Mouse (Mus musculus) forebrain, embryonic 12.5 days (tissue): ENCODE results near the gene Trpm6. TPM values are rescaled to one million over a fixed set of nuclear protein-coding genes. Genes with fewer than 3 reads are reported as not detected.

Source experiments
- ATAC-seq: fragments of 200-750 bp; cut with Nextera tagmentation; 2 replicates; pipeline ENCODE4 v1.8.0; 2017; ENCODE audit warnings: moderate TSS enrichment; ENCODE audit not compliant: low FRiP score
- H3K27ac ChIP-seq: fragments of 300-500 bp; sonication (generic); 2 replicates; pipeline ENCODE4 v1.5.1; 2016; ENCODE audit warnings: mild to moderate bottlenecking
- H3K27me3 ChIP-seq: fragments of 300-500 bp; sonication (generic); 2 replicates; pipeline ENCODE4 v1.6.1; 2016; ENCODE audit warnings: mild to moderate bottlenecking
- H3K36me3 ChIP-seq: fragments of 300-500 bp; sonication (generic); replicated peaks from 2 replicates; pipeline ENCODE4 v1.6.1; 2016; ENCODE audit warnings: mild to moderate bottlenecking
- H3K4me1 ChIP-seq: fragments of 300-500 bp; sonication (generic); 2 replicates; pipeline ENCODE4 v1.6.1; 2016
- H3K4me2 ChIP-seq: fragments of 300-500 bp; sonication (generic); 2 replicates; pipeline ENCODE4 v1.6.1; 2016; ENCODE audit warnings: mild to moderate bottlenecking, moderate library complexity
- H3K4me3 ChIP-seq: fragments of 300-500 bp; sonication (generic); replicated peaks from 2 replicates; pipeline ENCODE4 v1.5.1; 2016; ENCODE audit warnings: mild to moderate bottlenecking
- H3K9ac ChIP-seq: fragments of 300-500 bp; sonication (generic); 2 replicates; pipeline ENCODE4 v1.6.1; 2016; ENCODE audit warnings: mild to moderate bottlenecking
- H3K9me3 ChIP-seq: fragments of 300-500 bp; sonication (generic); 2 replicates; pipeline ENCODE4 v1.6.1; 2016
- WGBS: fragments of 180-500 bp; shearing (Covaris S2); methylation state at CpG from one replicate; pipeline ENCODE4 v1.1.7; 2016; 5-methylcytosine and 5-hydroxymethylcytosine counted together
- polyA plus RNA-seq: library from polyadenylated mRNA; unstranded; fragments of >200 nt; fragmentation: Nextera tagmentation; extraction: Ambion mirVana; gene quantifications from 2 replicates; pipeline ENCODE4 v1.2.1, GENCODE M21; 2016

The Trpm6 gene
- polyA plus RNA-seq, 1 experiment from 2014 or later, result 0.18 TPM

DNA sequence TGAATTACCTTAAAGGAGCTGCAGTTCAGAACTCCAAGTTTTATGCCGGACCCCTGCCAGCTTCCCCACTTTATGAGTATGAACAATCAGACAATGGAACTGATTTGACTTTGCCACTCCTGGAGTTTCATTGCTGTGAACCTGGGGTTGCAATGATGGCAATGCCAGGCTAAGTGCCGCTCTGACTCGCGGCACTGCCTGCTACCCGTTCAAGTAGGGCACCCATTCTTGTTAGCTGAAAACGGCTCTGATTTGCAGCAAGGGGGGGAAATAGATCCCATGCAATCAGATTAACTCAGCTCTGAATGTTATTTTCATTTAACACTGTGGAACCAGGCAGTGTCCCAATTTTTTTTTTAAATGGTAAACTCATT is 152.9 kb downstream of the Trpm6 start:
- Histone ChIP-seq H3K36me3 (no peaks in the 10 kb centered on the region), H3K9ac (no peak overlapping the region), H3K27ac (no peak overlapping the region), H3K27me3 (no peaks in the 10 kb centered on the region), H3K4me3 (no peak overlapping the region), H3K4me1 (peaks cover 3% of the 10 kb centered on the region; the same call in 1 of the 2 replicates), H3K4me2 (no peak overlapping the region), H3K9me3 (no peaks in the 10 kb centered on the region)
- ATAC-seq, result no peak
- 80% methylated on average over 6 of the region's 6 CpGs for WGBS

- Histone ChIP-seq H3K9ac (no peak overlapping the region), H3K27ac (no peak overlapping the region), H3K27me3 (no peaks in the 10 kb centered on the region), H3K4me1 (no peaks in the 10 kb centered on the region), H3K4me2 (no peak overlapping the region), H3K9me3 (no peaks in the 10 kb centered on the region), H3K36me3 (no peaks in the 10 kb centered on the region), H3K4me3 (no peak overlapping the region)
- no peak for ATAC-seq
- WGBS, result 78% methylated on average over 3 of the region's 3 CpGs
These were observed 155.7 kb downstream of the Trpm6 start for GRCm38 (mm10) chr19:18905511-18905910.

DNA sequence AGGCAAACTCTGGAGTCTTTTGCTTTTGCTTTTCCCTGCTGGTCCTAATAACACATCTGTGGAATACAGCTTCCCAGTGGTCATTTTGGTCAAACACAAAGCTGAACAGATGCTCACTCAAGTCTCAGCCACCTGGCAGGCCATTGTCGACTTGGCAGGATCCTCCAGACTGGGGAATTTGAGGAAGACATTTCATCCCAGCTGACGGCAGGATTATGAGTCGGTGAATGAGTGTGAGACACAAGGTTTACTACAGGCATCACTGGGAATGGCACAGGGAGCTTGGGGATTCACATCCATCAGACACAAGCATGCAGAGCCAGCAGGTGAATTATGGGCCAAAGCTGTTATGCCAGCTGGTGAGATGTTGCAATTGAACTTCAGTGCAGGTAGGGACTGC is 159.9 kb downstream of the Trpm6 start:
- Histone ChIP-seq H3K4me1 (no peaks in the 10 kb centered on the region), H3K27ac (no peak overlapping the region), H3K4me2 (no peak overlapping the region), H3K4me3 (no peak overlapping the region), H3K27me3 (no peaks in the 10 kb centered on the region), H3K36me3 (no peaks in the 10 kb centered on the region), H3K9ac (no peak overlapping the region), H3K9me3 (no peaks in the 10 kb centered on the region)
- 82% methylated on average over 3 of the region's 3 CpGs for WGBS
- ATAC-seq, result no peak

- no peak overlapping the region for H3K27ac ChIP-seq
- H3K4me2 ChIP-seq, result no peak overlapping the region
- H3K4me3 ChIP-seq, result no peak overlapping the region
- no peaks in the 10 kb centered on the region for H3K27me3 ChIP-seq
- ATAC-seq, result no peak
- H3K4me1 ChIP-seq, result no peaks in the 10 kb centered on the region
- H3K36me3 ChIP-seq, result no peaks in the 10 kb centered on the region
- H3K9ac ChIP-seq, result no peak overlapping the region
- H3K9me3 ChIP-seq, result no peaks in the 10 kb centered on the region
These were observed 162.1 kb downstream of the Trpm6 start for GRCm38 (mm10) chr19:18911755-18912340.

- Histone ChIP-seq H3K27me3 (no peaks in the 10 kb centered on the region), H3K9me3 (no peaks in the 10 kb centered on the region), H3K4me3 (no peak overlapping the region), H3K4me1 (peaks cover 3% of the 10 kb centered on the region; the same call in 1 of the 2 replicates), H3K4me2 (no peak overlapping the region), H3K27ac (no peak overlapping the region), H3K36me3 (no peaks in the 10 kb centered on the region), H3K9ac (no peak overlapping the region)
- 79% methylated on average over 6 of the region's 6 CpGs for WGBS
- ATAC-seq, result no peak
These were observed 191.6 kb downstream of the Trpm6 start for GRCm38 (mm10) chr19:18941391-18941790.

Other genes with a start within 250 kb of the Trpm6 start
- gene Ostf1, start 118.2 kb upstream of the Trpm6 start, polyA plus RNA-seq, result 27.6 and 28.1 TPM in 2 replicates
- gene Nmrk1, start 118.0 kb upstream of the Trpm6 start, polyA plus RNA-seq, result 4.8 and 5.3 TPM in 2 replicates
- gene Carnmt1, start 79.2 kb upstream of the Trpm6 start, polyA plus RNA-seq, result 24.7 and 27.9 TPM in 2 replicates
- gene D030056L22Rik, start 36.8 kb upstream of the Trpm6 start, polyA plus RNA-seq, result 84.1 and 88.7 TPM in 2 replicates